Mouse (Mus musculus): Measurements from ENCODE around the gene Pde9a. TPM values are rescaled to one million over a fixed set of nuclear protein-coding genes. Genes with fewer than 3 reads are reported as not detected.

Gene Pde9a
- total RNA-seq, 2 experiments from 2014 or later = not detected

DNA sequence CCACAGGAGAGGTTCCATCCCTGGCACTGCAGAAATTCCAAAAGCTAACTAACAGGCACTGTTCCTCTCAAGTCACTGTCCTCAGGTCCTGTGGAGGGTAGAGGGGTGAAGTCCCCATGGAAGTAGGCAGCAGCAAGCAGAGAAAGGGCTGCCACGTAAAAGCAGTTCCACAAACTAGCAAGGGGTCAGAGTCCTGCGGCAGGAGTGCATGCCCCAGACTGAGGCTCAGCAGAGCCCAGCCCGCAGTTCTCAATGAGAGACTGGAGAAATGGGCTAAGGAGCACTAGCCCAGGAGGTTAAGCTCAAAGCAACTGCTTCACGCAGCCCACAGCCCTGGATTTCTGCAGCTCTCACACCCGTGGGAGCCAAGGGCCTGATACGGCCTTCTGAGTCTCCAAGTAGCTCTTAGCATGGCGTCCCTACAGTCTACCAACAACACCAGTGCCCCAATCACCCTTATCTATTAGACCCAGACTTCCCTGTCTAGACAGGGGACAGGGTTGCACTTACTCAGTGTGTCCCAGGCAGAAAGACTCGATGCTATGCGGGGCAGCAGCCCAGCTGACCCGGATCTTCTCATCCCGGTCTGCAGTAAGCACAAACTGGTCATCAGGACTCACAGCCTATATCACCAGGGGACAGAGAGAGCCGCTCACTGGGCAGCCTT is 116.4 kb downstream of the Pde9a start:
- ATAC-seq (replicated peaks; ENCODE audit: low FRiP score, poor library complexity, severe bottlenecking) = peak; percentile 72

DNA sequence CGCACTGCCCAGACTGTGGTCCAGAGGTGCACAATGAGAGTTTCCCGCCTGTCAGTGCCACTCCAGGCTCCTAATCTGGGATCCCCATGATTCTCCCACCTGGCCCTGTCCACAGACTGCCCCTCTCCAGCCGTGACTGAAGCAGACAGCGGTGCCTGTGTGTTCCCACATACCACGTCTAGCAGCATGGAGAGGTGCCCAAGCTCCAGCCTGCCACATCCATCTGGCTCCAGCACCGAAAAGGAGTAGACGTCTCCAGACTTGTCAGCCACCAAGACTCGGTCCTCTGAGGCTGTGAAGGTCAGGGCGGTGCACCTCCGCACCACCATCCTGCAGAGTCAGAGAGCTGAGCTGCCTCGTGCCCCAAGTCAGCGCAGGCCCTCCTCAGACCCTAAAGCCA is 117.3 kb downstream of the Pde9a start:
- no peak for ATAC-seq (replicated peaks; ENCODE audit: low FRiP score, poor library complexity, severe bottlenecking)

DNA sequence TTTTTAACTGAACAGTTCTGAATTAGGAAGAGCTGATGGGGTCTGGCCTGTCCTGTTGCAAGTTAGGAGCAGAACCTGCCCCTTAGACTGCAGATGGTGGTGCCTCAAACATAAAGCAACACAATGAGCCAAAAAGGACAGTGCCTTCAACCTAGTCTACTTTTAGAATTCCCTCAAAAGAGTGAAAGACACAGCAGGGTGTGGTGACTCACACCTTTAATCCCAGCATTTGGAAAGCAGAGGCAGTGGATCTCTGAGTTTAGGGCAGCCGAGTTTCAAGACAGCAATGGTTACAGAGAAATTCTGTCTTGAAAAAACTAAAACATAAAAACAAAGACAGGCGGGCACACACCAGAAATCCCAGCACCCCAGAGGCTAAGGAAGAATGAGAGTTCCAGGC is 117.9 kb downstream of the Pde9a start:
- no peak for ATAC-seq (replicated peaks; ENCODE audit: low FRiP score, poor library complexity, severe bottlenecking)

DNA sequence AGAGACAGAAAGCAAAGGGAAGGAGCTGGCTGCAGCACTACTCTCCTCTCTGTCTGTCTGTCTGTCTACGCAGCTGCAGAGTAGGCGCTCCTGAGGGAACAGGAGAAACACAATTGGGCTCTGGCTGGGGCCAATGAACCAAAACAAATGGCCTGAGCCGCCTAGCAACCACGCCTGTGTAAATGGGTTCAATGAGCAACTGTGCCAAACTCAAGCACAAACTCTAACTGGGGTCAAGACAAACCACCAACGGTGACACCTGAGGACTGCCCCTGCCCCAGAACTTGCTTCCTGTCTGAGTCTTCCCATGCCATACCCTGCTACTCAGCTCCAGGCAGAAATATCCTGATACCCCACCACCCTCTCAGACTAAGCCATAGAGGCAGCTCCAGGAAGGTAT is 119.0 kb downstream of the Pde9a start:
- ATAC-seq (replicated peaks; ENCODE audit: low FRiP score, poor library complexity, severe bottlenecking) = no peak

DNA sequence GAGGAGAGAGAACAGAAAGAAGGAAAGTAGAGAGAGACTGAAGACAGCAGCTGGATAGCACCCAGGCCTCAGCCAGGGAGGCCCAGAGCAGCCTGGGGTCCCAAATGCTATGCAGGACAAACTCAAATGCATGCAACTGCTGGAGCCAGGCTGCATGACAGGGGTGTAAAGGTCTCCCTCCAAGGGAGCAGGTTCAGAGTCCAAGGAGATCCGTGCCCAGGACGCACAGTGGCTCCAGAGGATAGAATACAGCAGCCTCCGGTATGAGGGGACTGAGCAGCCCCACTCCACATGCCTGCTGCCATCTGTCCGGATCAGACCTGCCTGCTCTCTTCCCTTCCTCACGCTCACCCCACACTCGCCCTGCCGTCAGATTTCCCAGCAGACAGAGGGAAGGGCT is 120.3 kb downstream of the Pde9a start:
- no peak for ATAC-seq (replicated peaks; ENCODE audit: low FRiP score, poor library complexity, severe bottlenecking)

DNA sequence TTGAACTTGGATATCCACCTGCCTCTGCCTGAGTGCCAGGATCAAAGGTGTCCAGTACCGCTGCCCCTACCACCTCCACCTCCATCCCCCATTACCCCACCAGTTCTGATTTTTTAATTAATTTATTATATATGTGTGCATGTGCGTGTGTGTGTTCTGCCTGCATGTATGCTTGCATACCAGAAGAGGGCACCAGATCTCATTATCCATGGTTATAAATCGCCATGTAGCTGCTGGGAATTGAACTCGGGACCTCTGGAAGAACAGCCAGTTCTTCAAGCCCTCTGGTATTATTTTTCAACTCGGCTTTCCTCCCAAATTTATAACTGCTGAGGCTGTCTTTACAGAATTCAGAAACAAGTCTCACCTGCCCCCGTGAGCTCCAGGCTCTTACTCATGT is 124.9 kb downstream of the Pde9a start:
- no peak for ATAC-seq (replicated peaks; ENCODE audit: low FRiP score, poor library complexity, severe bottlenecking)

DNA sequence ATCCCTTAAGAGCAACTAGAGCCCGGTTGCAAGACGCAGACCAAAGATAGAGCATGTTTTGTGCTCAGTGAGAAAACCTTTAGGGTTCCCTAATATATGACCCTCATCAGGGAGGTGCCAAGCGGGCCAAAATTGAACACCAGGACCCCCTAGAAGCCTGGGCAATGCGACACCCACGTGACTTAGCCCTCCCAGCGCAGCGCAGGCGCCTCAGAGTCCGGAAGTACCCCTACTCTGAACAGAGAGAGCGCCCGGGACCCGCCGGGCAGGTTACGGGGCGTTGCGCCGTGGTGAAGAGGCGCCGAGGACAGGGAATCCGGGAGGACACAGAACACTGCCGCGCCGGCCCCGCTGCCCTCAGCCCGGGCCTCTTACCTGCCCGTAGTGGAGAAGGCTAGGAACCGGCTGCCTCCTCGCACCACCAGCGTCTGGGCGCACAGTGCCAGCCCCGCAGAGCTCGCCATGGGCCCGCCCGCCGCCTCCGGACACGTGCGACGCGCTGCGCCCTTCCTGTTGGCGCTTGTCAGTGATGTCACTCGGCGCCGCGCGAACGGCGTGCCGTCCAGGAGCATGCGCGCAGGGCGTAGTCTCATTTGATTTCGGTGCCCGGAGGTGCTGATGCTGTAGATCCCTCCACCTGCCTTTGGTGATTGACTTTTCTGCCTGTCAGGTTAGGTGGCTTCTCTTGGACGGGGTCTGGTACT is 125.9 kb downstream of the Pde9a start:
- ATAC-seq (replicated peaks; ENCODE audit: low FRiP score, poor library complexity, severe bottlenecking) = peak; percentile 98

DNA sequence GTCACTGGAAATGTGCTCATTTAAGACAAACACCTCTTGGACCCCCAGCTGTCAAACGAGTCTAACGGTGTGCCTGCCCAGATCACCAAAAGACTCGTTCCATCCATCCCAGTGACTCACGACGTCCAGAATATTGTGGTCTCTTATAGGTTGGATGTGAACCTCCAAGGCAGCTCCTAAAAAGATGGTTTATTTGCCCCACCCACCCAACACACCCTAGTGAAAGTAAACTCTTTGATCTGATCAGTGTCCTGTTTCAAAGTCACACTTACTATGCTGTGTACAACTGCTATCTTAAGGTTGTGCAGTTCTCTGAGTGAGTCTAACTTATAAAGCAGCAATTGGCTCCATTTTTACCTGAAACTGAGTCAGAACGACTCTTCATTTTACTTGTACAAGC is 126.6 kb downstream of the Pde9a start:
- ATAC-seq (replicated peaks; ENCODE audit: low FRiP score, poor library complexity, severe bottlenecking) = no peak

DNA sequence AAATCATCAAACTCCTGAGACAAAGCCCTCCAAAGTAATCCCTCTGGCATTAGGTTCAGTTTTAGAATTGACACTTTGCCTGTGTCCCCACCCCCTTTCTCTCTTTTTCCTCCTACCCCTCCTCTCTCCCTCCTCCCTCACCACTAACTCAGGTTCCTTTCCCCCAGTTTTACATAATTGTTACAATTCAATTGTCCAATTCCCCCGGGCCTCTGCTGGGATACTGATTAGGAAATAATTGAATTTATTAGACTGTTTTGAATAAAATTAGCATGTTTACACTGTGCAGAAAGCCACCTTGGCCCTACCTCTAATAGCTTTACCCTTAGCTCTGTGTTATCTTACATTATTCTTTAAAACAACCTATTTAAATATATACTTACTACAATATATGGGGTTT is 128.7 kb downstream of the Pde9a start:
- no peak for ATAC-seq (replicated peaks; ENCODE audit: low FRiP score, poor library complexity, severe bottlenecking)

DNA sequence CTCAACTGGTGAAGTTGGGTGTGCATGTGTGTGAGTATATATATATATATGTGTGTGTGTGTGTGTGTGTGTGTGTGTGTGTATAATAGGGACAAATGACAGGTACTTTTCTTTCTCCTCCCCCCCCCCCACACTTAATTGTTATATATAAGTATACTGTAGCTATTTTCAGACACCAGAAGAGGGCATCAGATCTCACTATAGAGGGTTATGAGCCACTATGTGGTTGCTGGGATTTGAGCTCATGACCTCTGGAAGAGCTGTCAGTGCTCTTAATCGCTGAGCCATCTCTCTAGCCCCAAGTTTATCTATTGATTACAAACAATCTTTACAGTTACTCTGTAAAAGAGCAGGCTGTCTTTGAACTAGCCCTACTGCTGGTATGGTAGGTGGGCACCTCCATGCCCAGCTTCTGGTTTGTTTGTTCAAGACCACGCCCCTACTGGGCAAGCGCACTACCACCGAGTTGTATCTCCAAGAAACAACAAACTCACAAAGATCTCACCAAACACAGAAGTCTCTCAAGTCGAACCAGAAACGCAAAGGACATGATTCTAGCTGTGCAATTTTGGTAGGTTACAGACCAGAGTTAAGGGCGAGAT is 133.4 kb downstream of the Pde9a start:
- ATAC-seq (replicated peaks; ENCODE audit: low FRiP score, poor library complexity, severe bottlenecking) = peak; percentile 66

DNA sequence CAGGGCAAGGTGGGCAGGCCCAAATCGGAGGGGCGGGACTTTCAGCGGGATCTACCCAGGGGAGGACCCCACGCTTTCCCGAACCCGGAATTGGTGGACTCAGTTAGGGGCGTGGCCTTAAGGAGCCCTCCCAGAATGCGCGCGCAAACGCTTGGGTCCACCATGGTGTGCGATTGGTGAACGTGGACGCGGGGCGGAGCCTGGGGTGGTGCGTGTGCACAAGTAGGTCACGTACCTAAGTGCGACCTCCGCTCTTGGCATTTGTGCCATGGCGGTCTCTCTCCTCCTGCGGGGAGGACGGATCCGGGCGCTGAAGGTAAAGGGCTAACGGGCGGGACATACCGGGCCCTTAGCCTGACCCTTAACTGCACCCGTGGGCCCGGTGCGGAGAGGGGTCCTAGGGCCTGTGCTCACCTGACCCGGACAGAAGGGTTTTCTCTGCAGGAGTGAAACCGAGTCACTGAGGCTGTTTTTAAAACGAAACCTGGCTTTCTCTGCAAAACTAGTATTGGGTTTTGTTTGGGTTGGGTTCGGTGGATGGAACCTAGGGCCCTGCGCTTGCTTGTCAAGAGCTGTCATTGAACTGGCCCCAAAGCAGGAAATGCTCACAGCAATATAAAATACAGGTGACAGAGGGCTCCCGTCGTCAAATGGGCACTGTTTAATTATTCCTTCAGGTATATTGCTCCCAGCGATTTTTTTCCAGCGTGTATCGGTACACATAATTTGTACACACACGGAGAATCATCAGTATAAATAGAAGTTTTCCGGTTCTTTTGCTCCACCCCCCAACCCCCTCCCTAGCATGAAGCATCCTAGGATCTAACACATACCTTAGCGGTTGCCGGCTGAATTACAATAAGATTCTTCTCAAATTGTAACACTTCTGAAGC is 134.2 kb downstream of the Pde9a start, which contains the start of the genes Wdr4 and Ndufv3:
Gene Wdr4, minus strand, starts transcription at position 35 of the 893 bp plus-strand sequence.
Gene Ndufv3, plus strand, starts transcription at position 170 of the 893 bp plus-strand sequence.
- ATAC-seq (replicated peaks; ENCODE audit: low FRiP score, poor library complexity, severe bottlenecking) = peak; percentile 98

DNA sequence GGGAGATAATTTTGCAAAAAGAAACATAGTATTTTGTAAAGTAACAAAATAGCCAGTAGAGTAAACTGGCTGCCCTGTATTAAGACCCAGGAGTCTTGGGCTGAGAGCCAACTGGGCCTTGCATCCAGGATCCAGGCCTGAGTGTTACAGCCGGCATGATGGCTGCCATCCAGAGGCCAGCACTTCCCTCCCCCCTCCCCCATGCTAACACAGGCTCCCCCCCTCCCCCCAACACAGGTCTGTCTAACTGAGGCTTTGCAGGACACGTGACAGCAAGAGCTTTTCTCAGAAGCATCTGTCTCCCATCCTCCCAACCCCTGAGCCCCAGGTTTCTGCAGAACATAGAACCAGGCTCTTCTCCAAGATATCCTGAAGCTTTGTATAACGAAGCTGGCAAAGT is 134.9 kb downstream of the Pde9a start:
- ATAC-seq (replicated peaks; ENCODE audit: low FRiP score, poor library complexity, severe bottlenecking) = no peak

DNA sequence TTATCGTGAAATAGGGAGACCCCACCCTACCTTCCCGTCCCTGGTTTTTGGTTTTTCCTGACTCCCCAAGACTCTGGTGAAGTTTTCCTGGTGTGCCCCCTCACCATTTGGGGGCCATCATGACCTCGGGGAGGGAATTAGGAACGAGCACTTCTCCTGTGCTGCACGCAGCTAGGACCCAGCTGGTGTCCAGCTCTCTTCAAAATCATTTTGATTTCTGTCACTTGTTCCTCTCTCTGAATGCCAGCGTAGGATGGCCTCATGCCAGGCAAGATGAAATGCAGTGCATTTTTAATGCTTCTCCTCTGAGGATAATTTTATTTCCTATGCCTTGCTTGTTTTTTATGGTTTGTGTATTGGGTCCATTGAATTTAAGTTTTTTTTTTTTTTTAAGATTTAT is 135.9 kb downstream of the Pde9a start:
- no peak for ATAC-seq (replicated peaks; ENCODE audit: low FRiP score, poor library complexity, severe bottlenecking)

DNA sequence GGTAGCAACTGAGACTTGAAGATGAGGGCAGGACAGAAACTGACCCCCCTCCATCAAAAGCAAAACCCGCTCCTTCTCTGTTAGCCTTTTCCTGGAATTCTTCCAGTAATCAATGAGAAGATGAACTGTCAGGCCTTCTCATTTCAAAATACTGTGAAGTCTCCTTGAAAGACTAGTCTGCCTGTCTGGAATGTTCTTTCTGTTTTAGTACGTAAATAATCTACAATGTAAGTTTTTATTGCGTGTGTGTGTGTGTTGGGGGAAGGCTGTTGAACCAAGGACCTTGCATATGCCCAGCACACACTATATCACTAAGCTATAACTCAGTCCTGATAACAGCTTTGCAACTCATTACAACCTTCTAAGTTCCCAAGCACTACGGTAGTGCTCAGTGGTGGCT is 139.1 kb downstream of the Pde9a start:
- ATAC-seq (replicated peaks; ENCODE audit: low FRiP score, poor library complexity, severe bottlenecking) = no peak

DNA sequence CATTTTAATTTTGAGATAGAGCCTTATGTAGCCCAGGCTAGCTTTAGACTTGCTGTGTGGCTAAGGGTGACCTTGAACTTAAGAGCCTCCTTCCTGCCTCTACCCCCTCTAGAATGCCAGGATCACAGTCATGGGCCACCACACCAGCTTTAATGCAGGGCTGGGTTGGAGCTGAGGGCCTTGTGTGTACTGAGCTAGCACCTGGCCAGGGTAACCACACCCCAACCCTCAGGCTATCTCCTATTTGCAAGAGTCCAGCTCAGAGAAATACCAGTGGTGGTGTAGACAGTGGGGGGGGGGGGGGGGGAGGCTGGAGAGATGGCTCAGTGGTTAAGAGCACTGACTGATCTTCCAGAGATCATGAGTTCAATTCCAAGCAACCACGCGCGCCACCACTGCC is 139.8 kb downstream of the Pde9a start:
- no peak for ATAC-seq (replicated peaks; ENCODE audit: low FRiP score, poor library complexity, severe bottlenecking)

Other genes starting within 250 kb of the Pde9a start
- gene Tff2, start 241.9 kb upstream of the Pde9a start, total RNA-seq (2015; ENCODE audit: low replicate concordance) = not detected in 2 replicates
- gene Tff2, start 241.9 kb upstream of the Pde9a start, total RNA-seq (2017; ENCODE audit: low replicate concordance) = not detected in 2 replicates
- not detected in 2 replicates for gene Tff1, start 220.9 kb upstream of the Pde9a start, total RNA-seq (2015; ENCODE audit: low replicate concordance)
- gene Tff1, start 220.9 kb upstream of the Pde9a start, total RNA-seq (2017; ENCODE audit: low replicate concordance) = not detected in 2 replicates
- 1.8 TPM in 1 of 2 replicates, not detected in the other for gene Tmprss3, start 187.2 kb upstream of the Pde9a start, total RNA-seq (2015; ENCODE audit: low replicate concordance)
- 0.15 TPM in 1 of 2 replicates, not detected in the other for gene Tmprss3, start 187.2 kb upstream of the Pde9a start, total RNA-seq (2017; ENCODE audit: low replicate concordance)
- gene Ubash3a, start 178.3 kb upstream of the Pde9a start, total RNA-seq (2015; ENCODE audit: low replicate concordance) = 5.0 and 6.8 TPM in 2 replicates
- gene Ubash3a, start 178.3 kb upstream of the Pde9a start, total RNA-seq (2017; ENCODE audit: low replicate concordance) = 1.8 and 12.2 TPM in 2 replicates
- 4.0 TPM in 1 of 2 replicates, not detected in the other for gene Rsph1, start 108.8 kb upstream of the Pde9a start, total RNA-seq (2015; ENCODE audit: low replicate concordance)
- not detected in 2 replicates for gene Rsph1, start 108.8 kb upstream of the Pde9a start, total RNA-seq (2017; ENCODE audit: low replicate concordance)
- 2.5 and 4.7 TPM in 2 replicates for gene Slc37a1, start 99.4 kb upstream of the Pde9a start, total RNA-seq (2015; ENCODE audit: low replicate concordance)
- gene Slc37a1, start 99.4 kb upstream of the Pde9a start, total RNA-seq (2017; ENCODE audit: low replicate concordance) = 0.23 and 1.2 TPM in 2 replicates
- gene Wdr4, start 133.8 kb downstream of the Pde9a start, total RNA-seq (2015; ENCODE audit: low replicate concordance) = 2.5 and 8.3 TPM in 2 replicates
- gene Wdr4, start 133.8 kb downstream of the Pde9a start, total RNA-seq (2017; ENCODE audit: low replicate concordance) = 1.8 and 2.4 TPM in 2 replicates
- gene Ndufv3, start 133.9 kb downstream of the Pde9a start, total RNA-seq (2015; ENCODE audit: low replicate concordance) = 30.6 and 51.6 TPM in 2 replicates
- gene Ndufv3, start 133.9 kb downstream of the Pde9a start, total RNA-seq (2017; ENCODE audit: low replicate concordance) = 54.4 and 57.5 TPM in 2 replicates
- 21.4 and 24.1 TPM in 2 replicates for gene Pknox1, start 178.5 kb downstream of the Pde9a start, total RNA-seq (2015; ENCODE audit: low replicate concordance)
- gene Pknox1, start 178.5 kb downstream of the Pde9a start, total RNA-seq (2017; ENCODE audit: low replicate concordance) = 26.2 and 33.1 TPM in 2 replicates

Measured in erythroid progenitor cell, adult 5-6 weeks (primary cell).